Mouse (Mus musculus): ENCODE measurements around the gene Atxn7l1.
A peak's percentile ranks its signal among the peaks of the same experiment; 100 is the strongest.

The Atxn7l1 gene

DNA sequence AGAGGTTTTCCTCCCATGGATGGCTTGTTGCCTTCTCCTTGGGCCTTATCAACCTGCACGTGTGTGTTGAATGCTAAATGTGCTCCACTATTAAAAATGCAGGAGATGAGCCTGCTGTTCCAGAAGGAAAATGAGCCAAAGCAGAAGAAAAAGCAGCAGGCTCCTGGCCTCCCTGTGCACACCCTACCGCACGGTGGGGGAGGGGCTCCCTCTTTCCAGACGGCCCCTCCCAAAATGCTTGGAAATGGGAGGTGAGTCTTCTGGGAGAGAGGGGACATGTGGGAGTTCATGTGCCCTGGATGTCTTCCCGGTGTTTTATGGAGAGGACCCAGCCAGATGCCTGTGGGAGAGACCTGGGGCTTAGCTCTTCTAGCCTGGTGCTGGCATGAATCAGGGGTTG lies 185.3 kb downstream of the Atxn7l1 start:
- DNase-seq: no peak

DNA sequence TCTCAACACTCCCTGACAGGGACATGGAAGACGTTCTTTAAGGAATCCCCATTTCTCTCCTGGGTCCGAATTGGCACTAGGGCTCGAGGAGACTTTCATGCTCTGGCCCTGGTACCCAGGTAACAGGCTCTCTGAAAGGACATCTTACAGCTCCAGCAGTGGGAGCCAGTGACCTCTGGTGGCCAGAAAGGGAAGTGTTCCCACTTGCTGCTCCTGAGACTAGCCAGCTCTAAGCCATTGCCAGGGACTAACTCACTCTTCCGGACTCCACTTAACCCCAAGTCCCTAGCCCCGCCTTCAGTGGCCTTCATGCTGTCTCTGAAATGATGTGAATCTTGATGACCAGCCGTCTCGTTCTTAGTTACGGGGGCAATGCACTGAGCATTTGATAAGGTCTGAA lies 186.4 kb downstream of the Atxn7l1 start:
- peak; percentile 83 to 87 for DNase-seq

DNA sequence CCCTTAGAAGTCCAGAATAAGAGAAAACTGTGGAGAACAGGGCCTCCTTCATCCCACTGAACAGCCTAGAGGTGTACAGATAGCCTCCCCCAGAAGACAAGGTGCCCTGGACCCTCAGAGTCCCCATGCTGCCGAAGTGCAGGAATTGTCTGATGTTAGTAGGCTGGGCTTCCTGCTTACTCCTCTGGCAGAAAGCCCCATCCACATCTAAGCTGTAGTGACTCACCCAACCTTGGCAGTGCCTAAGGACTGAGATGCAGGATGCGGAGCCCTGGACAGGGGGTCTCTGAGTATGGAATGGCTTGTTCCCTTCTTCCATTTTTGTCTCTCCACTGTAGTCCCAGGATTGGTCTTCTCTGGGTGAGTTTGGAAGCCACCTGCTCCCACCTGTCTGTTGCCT lies 187.0 kb downstream of the Atxn7l1 start:
- no peak for DNase-seq

DNA sequence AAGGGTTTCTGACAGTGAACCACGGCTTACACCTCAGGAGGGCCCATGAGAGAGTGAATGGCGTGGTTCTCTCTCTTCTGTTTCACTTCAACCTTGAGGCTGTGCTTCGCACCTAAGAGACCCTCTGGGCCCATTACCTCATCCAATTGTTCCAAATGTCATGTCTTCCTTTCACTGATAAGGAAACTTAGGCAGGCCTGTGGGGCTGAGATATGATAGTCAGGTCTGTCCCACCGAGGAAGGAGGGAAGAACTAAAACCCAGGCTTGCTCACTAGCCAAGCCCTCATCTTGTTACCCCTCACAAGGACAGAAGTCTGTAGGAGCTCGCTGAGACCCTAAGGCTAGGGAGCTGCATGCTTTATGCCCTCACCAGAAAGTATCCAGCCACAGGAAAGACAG lies 187.5 kb downstream of the Atxn7l1 start:
- DNase-seq: no peak

DNA sequence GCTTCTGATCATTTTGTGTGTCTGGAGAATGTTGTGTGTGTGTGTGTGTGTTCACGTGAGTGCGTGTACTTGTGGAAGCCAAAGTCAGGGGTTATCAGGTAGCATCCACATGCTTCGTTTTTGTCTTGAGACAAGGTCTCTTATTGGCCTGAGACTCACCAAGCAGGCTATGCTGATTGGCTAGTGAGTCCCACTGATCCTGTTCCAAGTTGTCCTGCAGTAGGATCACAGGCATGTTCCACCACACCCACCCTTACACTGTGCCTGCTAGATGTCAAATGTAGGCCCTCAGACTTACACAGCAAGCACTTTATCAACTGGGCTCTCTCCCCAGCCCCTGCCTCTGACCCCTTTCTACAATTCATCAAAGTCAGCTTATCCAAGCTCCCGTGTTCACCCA lies 187.9 kb downstream of the Atxn7l1 start:
- no peak for DNase-seq

DNA sequence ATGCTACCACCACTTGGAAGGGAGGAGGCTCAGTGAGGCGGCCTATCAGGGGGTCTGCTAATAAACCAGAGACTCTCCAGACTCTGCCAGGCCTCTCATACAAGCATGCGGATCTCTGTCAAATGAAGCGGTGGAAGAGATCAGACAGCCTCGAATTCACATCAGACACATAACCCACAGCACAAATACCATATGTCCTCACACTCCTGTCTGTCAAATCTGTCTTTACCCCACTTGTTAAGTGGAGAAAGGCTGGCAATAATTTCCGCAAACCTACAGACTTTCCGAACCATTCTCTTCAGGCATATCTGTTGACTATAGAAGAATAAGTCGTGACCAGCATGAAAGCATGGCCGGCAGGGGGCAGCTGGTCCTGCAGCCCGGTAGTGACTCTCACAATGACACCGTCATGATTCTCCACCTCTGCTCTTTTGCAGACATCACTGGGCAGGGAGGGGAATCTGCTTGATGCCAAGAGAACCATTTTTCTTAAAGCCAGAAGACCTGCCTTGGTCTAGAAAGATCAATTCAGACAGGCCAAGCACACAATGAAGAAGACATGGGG lies 189.2 kb downstream of the Atxn7l1 start:
- no peak for DNase-seq

DNA sequence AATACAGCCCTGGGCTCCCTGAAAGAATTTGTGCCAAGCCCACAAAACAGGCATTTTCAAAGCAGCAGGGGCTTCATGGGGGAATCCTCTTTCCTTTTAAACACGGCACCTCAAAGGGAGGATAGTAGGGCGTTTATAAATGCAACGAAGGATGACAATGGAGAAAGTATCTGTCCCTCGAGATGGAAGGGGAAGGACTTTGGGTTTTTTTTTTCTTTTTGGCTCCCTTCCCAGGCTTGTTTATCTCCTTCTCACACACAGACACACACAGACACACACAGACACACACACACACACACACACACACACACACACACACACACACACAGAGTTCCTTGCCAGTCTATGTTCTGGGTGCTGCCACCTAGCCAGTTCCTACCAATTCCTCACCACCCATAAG lies 189.8 kb downstream of the Atxn7l1 start:
- DNase-seq: no peak

DNA sequence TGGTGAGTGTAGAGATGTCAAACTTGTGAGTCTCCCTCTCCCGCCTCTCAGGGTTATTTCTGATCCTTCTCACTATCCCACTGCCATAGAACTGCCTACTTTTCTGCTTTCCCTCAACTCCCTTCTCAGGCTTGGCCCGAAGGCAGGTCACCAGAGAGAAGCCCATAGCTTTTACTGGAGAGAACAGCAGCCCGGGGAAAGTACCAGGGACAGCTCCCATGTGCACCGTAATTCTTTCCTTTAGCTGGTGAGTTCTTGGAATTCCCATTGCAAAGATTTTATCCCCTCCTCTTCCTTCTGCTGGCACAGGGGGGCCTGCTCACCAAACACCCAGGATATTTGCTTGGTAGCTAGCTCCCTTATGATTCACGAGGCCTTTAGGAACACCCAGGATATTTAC lies 190.7 kb downstream of the Atxn7l1 start:
- DNase-seq: no peak

DNA sequence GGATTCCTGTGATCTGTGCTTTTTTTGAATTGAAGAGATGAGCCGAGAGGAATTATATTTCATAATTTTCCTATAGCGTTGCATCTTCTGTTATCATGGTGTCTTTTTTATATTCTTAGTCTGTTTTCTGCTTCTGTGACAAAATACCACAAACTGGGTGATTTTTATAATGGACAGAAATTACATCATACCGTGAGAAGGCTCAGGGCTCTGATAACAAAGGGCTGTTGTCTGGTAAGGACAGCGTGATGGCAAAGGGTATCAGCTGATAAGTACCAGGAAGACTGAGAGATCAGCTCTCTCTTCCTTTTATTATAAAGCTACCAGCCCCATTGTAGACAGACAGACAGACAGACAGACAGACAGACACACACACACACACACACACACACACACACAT lies 192.3 kb downstream of the Atxn7l1 start:
- DNase-seq: no peak

DNA sequence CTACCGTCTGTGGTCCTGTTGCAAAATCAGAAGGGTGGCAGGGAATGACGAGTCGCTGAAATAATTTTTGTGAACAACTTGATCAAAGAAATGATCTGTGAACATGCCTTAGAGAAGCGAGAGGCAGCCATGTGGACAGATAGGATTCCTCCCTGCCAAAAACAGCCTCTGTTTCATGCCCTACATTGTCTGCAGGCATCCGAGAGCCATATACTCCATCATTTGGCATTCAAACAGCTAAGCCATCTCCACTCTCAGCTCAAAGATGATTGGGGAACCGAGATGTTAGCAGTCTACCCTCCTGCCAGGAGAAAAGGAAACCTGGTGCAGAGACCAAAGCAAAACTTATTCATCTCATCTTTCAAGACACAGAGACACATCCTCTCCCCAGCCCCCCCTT lies 193.2 kb downstream of the Atxn7l1 start:
- DNase-seq: no peak

DNA sequence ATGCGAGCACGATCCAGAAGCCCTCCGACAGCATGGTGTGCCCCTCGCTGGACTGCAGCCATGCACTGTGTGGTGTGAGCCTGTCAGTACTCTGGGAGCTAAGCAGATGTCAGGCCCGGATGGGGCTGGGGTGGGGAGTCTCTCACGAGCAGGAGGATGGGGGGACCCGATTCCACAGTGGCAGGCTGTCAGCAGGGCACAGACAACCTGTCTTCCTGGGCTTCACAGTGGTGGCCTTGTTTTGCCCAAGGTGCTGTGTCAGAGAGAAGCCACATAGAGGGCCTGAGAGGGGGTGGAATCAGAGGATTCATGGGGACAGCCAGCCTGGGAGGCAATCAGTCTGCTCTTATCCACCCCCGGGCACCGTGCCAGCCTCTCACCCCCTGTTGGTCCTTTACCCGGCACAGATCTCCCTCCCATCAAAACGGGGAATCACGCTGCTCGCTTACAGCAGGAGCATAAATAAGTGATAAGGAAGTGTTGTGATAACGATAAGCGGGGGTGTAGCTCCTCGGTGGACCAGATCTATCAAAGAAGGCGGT lies 193.9 kb downstream of the Atxn7l1 start:
- DNase-seq: no peak

DNA sequence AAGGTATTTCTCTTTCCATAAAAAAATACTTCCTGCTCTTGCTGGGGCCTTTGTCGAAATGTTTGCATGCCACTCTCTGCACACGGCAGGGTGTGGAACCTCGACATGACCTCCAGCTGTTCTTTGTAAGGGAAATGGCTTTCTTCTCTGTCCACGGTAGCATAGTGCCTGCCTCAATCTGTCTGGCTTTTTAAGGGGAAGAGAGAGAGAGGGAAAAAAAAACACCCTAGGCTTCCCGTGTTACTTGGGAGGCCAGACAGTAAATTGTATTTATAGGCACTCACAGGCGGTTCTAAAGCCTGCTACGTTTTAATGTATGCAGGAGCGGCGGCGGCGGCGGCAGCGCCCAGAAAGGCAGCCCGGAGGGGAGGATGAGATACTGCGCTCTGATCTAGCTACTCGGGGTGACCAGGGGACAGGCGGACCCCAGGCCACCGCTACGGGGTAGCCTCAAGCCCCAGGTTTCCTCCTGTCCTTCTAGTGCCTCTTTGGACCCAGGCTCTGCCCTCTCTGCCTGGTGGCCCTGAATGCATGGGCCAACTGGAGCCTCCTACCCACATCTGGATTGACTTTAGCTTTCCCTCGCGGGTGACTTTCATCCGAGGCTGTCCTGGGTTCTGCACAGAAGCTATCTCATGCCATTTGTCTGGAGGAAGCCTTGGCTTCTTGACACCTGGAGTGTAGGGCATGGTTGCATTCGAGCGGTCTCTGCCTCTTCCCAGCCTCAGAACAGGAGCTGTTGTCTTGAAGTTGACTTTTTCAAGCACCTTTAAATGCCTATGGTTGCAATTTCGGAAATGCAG lies 197.7 kb downstream of the Atxn7l1 start:
- peak in 1 of 2 experiments; percentile 50 for DNase-seq

DNA sequence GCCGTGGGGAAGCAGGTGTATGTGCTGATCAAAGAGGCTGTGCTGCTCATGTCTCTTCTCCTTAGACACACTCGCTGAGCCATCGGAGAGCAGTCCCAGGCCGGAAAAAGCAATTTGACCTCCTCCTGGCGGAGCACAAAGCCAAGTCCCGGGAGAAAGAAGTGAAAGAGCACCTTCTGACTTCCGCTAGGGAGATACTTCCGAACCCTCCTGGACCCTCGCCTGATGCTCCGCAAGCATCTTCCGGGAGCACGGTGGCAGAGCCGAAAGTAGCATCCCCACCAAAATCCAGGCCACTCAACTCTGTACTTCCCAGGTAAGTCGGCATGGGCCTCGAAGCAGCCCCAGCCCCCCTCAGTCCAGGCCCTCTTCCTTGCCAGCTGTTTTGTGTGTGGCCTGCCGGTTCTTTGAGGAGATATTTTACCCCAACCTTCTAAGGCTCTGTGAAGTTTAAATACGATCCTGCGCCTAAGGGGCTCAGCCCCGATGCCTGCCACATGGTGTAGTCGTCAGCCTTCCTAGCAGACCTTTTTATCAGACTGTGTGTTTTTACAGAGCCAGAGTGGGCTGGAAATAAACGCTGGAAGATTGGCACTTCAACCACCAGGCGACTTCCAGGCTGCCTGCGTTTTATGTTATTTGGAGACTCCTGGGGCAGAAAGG lies 198.4 kb downstream of the Atxn7l1 start:
- no peak for DNase-seq

DNA sequence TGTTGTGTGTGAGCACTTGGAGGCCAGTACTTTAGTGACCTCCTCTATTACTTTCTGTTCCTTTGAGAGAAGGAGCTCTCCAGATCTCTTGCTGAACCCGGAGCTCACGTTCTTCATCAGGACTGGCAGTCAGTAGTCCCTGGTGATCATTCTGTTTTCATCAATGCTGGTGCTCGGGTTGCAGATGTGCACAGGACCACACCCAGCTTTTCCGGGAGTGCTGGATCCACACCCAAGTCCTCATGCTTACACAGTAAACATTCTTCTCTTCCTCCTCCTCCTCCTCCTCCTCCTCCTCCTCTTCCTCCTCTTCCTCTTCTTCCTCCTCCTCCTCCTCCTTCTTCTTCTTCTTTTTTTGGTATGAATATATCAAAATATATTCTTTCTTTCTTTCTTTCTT lies 205.2 kb downstream of the Atxn7l1 start:
- no peak for DNase-seq

DNA sequence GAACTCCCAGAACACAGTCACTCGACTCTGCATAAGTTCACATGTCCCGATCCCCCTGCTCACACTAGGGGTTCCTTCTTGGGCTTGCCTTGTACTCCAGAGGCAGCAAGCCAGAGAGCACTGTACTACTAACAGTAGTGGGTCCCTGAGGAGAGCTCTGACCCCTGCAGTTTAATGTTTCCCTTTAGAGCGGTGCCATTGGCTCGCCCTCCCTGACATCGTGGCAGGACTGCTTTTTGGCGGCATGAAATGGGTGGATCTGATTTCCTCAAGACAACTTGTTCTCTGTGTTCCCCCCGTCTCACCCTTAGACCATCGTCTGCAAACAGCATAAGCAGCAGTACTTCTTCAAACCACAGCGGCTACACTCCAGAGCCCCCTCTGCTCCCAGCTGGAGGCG lies 210.9 kb downstream of the Atxn7l1 start:
- no peak for DNase-seq

DNA sequence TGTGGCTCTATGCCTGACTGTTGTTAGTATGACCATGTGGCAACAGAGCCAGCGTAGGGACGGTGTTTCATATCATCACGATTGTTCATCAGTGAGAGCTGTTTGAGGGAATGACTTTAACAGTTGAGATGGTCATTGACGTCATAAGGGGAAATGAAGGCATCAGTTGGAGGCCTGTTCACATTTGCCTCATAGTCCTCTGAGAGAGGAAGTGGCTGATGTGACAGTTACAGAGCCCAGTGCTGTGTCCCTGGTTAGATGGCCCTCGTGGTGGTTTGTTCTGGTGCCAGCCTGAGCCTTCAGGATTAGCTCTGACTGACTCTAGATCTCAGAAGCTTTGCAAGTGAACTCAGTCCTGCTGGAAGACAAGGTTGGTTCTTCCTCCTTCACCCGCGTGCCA lies 211.7 kb downstream of the Atxn7l1 start:
- DNase-seq: no peak

DNA sequence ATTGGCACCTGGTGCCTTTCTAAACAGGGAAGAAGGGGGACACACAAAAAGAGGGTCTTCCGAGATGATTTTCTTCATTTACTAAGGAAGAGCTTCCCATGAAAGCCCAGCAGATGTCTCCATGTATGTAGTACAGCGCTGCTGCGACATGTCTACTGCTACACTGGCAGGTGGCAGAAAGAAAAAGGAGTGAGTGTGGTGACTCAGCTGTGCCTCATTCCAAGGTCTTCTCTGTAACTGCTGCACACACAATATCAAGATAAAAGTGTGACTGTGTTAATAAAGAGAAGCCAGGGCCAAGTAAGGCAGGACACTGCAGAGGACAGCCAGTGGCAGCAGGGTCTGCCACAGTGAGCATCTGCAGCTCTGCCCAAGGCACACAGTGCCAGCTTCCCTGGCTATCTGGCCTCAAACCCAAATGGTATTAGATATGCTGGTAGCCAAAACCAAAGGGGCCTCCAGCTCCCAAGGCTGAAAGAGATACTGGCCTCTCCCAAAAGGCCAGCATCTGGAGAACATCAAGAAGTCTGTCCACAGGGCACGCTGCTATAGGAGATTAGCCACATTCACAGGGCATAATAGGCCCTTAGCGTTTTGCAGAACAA lies 212.5 kb downstream of the Atxn7l1 start:
- DNase-seq: no peak

DNA sequence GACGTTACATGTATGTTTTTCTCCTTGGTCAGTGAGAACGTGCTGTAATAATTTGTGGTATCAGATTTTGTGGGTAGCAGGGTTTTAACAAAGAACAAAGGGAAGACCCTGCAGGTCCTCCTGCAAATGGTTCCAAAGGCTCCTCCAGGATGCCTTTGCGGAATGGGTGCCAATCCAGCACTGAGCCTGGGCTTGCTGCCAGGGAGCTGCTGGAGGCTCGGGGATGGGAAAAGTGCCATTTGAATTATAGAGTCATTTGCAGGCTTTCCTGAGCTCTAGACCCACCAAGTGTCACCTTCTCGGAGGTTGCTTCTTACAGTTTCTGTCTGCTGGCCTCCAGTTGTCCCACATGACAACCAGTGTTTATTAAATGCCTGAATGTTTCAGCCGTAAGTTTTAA lies 213.2 kb downstream of the Atxn7l1 start:
- DNase-seq: no peak

DNA sequence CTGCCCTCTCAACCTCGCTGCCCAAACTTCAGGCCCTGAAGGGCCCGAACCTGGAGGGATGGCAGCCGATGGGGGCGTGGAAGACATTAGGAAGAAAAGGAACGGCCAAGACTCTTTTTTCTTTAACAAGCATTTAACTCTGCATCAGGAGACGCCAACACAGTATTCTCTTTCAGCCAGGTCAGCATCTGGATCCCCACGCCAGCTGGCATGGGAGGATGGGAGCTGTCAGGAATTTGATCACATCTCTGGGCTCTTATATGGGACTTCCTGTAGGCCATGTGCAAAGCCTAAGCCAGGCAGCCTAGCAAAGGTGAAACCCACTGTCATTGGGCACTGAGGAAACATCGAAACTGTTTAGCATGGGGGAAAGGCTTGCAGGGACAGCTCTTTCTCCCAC lies 217.0 kb downstream of the Atxn7l1 start:
- no peak for DNase-seq

DNA sequence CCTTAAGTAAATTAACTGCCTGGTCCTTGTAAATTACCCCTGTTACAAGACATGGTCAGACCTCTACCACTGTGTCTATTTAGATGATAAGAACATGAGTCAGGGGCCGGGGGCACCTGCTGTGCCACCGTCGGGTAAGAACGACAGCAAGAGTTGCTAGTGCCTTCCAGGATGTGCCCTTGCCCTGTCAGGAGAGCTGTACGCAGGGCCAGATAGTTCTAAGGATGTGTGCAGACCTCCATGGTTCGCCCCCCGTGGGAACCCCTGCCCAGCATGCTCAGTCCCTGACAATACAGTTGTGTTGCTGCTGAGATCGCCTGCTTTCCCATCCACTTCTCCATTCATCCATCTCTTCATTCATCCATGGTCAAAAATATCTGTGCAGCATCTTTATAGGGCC lies 217.6 kb downstream of the Atxn7l1 start:
- no peak for DNase-seq

DNA sequence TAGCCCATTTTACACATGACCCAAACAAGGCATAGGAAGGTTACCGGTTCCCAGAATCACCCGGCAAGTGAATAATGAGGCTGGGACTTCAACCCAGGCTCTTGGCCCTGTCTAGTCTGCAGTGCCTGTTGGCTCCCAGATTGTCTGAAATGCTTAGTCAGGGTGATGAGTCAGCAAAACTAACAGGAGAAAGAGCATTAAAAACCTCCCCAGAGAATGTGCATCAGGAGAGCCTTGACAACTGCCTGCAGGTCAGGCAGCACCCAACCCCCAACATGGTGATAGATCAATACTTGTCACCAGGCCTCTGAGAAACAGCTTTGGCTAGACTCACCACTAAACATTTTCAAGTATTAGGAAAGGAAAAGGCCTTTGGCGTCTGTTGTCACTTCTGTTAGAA lies 222.1 kb downstream of the Atxn7l1 start:
- no peak for DNase-seq

DNA sequence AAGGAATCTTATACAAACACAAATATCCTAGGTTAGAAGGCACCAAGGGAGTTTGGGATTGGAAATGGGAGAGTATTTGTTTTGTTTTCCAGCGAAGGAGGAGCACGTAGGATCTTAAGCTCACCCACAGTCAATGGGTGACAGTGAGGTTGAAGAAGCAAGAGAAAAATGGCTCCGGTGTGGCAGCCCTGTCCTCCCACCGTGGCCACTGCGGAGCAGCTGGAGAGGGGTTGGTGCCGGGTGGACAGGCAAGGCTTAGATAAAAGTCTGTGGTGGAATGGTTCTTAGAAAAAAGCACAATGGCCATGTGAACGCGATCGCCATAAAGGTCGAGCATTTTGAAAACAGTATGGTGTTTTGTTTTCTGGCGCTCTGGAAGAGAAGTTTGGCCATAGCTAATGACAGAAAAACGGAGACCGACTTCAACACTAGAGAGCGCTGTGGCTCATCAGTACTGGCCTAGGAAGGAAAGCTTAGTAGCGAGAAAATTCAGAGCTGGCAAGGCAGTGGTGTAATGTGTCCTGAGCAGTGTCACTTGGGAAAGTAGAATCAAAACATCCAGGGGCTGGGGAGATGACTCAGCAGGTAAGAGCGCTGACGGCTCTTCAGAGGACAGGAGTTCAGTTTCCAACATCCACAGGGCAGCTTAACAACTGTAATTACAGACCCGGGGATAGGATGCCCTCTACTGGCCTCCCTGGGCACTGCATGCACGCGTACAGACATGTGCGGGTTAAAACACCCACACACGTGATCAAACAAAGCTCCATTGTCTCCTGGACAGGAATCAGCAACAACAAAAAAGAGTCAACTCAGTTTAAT lies 232.3 kb downstream of the Atxn7l1 start:
- DNase-seq: peak; percentile 59 to 69

DNA sequence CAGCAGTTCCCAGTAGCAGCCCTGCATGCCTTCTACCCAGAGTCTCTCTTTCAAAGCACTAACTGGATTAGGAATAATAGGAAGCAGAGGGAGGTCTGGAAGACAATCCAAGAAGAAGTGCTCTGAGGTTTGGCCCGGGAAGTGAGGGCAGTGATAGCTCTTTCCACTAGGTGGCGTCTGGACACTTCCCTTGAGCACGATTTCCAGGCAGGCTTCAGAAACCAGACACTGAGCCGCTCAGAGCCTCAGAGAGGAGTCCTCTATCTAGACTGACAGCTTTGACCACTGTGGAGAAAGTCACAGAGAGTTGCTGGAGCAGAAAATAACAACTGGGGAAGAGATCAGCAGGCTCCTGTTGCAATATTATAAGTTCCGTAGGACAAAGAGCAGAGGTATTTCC lies 241.3 kb downstream of the Atxn7l1 start:
- peak; percentile 43 to 53 for DNase-seq
